Mouse (Mus musculus): Measurements from ENCODE around the gene Defb29.

The Defb29 gene

DNA sequence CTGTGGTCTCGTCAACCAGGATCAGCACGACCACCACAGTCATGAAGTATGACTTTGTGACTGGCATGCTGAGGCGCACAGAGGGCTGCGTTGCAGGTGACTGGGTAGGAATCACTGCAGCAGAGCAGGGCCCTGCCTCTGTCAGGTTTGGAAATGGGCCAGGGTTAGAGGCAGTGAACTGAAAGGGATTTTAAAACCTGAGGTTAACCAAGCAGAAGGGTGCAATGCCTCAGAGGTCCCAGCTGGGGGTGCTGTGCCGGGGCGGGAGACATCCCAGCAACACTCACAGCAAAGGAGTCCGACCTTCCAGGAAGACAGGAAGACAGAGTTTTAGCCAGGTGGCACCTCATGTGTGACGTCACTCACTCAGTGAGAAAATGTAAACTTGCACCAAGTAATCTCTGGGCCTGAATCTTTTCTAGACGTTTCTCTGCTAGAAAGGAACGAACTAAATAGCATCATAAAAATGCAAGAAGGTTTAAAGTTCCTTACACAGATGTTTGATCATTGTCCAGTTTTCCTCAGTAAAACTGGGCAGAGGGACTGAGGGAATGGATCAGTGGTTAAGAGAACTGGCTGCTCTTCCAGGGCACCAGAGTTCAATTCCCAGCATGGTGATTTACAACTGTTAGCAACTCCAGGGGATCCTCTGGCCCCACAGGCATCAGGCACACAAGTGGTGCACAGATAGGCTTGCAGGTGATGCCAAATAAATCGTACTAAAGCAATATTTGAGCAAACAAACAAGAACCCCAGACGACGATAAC lies at the start of gene Defb29:
Defb29 (minus strand) TSS at position 155 of the 767 bp plus-strand sequence.
- DNase-seq (ENCODE audit: low spot score): no peak

DNA sequence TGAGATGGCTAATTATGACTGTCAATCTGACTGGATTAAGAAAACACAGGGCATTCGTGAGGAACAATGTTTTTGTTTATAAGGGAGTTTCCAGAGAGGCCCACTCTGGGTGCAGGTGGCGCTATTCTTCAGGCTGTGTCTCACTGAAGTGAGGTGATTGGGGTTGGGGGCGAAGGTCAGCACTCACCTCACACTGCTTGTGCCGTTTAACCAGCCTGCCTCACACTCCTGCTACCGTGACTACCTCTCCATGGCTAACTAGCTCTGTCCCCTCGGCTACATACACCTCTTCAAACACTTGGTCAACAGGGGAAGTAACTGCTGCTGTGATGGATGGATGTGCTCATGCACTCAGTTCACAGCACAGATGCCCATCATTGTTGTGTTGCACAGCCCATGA lies 49.1 kb upstream of the Defb29 start:
- DNase-seq (ENCODE audit: low spot score): no peak

DNA sequence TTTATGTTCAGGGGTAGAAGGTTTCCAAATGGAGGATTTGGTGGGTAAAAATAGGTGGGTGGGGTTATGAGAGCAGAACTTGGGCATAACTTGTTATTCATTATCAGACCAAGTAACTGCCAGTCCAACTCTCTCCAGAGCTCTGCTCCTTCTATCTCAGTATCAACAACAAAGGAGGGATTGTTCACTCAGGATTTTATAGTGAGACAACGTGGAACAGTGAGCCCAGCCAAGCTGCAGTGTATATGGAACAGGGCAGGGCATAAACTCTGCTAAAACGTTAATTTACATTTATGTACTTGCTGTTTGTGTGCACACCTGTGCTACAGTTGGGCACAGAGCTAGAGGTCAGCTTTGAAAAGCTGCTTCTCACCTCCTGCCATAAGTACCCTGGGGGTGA lies 48.6 kb upstream of the Defb29 start:
- no peak for DNase-seq (ENCODE audit: low spot score)

DNA sequence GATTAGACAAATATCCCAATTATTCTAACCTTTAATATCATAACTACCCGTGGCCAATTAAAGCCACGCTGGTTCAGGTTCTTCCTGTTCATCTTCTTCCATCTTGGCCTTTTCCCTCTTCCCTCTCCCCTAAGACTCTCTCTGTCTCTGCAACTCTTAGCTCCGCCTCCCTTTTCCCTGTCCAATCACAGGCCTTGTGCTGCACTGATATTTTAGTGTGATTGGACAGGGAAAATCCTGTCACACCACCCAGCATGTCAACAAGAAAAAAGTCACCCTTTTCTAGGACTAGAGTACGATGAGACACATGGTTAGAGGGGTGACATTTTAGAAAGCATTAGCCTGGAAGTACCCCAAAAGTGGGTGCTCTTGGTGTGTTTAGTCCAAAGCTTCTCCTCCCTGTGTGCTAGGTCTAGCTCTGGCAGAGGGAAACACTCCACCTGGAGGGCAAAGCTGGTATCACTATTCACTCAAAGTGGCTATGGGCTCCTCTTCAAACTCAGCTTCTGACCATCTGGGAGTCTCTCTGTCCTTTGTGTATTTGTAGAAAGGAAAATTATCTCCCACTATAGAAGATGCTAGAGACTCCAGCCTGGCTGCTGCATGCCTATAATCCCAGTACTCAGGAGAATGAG lies 47.1 kb upstream of the Defb29 start:
- DNase-seq (ENCODE audit: low spot score): peak; percentile 28

DNA sequence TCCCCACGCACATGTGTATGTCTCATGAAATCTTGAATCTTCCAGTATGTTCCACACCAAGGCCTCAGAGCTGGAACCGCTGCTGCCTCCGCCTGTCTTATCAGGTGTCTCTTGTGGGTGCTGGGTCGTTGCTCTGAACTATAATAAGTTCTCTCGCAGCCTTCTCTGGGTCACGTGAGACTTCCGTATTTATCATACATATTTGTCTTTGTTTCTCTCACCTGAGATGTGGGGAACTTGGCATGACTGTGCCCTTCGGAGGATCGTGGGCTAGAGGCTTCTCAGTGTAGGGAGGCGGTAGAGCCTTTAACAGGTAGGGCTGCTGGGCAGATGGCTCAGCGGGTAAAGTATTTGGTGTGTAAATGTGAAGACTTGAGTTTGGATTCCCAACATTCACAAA lies 40.7 kb upstream of the Defb29 start:
- no peak for DNase-seq (ENCODE audit: low spot score)

DNA sequence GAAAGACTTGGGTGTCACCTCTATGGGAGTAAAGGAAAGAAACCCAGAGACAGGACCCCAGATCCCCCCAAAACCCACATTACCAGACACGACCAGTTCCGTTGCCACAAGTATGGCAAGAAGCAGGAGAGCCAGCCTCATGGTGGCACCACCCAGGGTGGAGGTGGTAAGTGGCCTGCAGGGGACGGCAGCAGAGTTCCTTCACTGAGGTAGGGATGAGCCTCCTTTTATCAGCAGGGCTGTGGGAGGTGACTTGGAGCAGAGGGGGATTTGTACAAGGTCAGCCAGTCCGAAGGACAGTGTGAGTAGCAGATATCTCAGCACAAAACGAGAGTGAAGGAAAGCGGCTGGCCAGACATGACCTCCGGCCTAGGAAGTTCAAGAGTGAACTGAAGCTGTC lies 40.2 kb upstream of the Defb29 start, which contains the start of gene Defb19:
Defb19 (minus strand) TSS at position 206 of the 400 bp plus-strand sequence.
- no peak for DNase-seq (ENCODE audit: low spot score)

DNA sequence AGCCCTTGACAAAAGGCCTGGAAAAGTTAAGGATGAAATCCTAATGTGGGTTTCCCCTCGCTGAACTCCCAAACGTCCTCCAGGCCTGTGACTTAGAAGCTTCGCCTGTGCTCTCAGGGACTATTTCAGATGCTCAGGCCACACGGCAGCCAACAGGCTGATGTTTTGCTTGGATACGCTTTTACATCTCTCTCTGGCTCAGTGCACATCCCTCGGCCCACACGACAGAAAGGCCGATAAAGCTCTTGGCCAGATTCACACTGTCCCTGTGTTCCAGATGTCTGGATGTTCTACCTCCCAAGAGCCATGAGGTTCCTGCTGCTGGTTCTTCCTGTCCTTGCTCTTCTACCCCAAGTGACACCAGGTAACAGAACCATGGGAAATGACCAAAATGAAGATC lies 33.6 kb upstream of the Defb29 start:
- no peak for DNase-seq (ENCODE audit: low spot score)

DNA sequence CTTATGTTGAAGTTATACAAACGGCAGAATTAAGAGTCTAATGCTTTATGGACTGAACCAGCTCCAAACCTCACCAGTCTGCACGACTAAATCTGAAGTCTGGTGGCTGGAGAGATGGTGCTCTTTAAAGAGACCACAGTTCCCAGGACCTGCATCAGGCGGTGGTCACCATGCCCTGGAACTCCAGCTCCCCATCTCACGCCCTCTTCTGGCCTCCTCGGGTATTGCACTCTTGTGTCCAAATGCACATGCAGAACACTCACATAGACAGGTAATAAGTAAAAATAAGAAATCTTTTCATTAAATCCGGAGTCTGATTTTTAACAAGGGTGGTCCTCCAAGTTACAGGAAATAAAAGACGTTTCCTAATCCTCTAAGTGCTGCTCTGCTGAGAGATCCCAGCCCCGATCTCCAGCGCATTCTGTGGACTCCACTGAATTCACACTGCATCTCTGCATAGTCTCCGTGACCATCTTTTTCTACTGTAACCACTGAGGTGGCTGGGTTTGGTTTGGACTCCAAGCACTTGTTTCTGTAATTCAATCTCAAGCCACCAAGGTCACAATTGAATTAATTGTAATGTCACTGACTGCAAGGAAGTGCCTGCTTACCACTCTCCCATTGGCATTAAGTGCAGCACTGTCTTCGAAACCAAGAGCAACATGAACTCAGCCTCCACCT lies 32.4 kb upstream of the Defb29 start, which contains the start of gene Defb21:
Defb21 (plus strand) TSS at position 631 of the 681 bp plus-strand sequence.
- DNase-seq (ENCODE audit: low spot score): no peak

DNA sequence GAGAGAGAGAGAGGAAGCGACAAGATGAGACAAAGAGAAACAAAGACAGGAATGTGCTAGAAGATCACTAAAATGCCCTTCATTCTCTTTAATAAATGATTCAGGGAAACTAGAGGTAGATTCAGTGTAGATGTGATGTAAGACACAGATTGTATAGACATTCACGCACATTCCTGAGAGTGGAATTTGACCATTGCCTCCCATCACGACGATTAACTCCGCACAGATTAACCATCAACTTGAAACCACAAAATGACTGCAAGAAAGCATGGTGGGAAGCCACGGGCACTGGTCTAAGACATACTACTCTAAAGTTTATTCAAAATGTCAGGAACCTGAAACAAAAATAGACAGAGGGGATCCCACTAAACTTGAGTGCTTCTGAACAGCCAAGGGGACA lies 30.4 kb upstream of the Defb29 start:
- no peak for DNase-seq (ENCODE audit: low spot score)

DNA sequence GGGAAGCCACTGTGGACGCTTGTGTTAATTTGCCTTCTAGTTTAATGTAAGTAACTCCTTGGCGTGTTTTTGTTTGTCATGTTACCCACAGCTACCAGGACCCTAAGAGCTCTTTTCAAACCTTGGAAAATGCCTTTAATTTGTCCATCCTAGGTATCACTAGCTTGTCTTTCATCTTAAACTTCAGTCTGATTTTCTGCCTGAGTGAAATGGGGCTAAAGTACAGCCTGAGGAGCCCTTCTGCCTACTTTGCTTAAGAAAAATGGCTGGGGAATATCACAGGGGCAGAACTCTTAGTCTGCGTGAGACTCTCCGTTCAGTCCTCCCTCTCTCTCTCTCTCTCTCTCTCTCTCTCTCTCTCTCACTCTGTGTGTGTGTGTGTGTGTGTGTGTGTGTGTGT lies 30.0 kb upstream of the Defb29 start:
- DNase-seq (ENCODE audit: low spot score): no peak

DNA sequence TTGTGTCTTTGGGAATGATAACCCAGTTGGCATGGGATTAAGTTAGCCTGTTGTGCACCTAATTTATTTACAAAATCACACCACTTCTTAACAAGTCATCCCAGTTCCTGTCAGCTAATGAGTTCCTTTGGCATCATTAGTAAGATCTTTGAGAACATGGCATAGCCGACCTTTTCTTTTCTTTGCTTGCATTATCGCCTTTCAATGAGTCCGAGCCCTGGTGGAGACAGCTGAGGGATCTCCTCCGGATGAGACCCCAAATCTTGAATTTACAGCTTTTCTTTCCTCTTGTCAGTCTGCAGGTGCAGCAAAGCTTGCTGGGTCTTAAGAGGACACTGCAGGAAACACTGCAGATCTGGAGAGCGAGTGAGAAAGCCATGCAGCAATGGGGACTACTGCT lies 29.1 kb upstream of the Defb29 start, which contains the start of gene Gm17416:
Gm17416 (plus strand) TSS at position 301 of the 400 bp plus-strand sequence.
- DNase-seq (ENCODE audit: low spot score): no peak

DNA sequence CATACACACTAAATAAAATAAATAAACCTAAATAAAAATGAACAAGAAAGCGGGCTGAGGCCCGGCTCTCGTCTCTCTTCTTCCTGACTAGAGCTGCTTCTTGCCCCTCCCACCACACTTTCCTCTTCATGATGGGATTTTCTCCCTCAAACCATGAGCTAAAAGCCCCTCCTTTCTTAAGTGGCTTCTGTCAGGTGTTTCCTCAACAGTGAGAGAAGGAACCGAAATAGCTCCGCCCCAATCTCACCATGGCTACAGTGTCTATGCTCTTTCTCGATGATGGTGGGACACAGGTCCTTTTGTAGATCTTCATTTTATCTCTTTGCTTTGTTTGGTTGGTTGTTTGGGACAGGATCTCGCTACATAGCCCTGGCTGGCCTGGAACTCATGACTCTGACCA lies 16.8 kb upstream of the Defb29 start:
- DNase-seq (ENCODE audit: low spot score): no peak

DNA sequence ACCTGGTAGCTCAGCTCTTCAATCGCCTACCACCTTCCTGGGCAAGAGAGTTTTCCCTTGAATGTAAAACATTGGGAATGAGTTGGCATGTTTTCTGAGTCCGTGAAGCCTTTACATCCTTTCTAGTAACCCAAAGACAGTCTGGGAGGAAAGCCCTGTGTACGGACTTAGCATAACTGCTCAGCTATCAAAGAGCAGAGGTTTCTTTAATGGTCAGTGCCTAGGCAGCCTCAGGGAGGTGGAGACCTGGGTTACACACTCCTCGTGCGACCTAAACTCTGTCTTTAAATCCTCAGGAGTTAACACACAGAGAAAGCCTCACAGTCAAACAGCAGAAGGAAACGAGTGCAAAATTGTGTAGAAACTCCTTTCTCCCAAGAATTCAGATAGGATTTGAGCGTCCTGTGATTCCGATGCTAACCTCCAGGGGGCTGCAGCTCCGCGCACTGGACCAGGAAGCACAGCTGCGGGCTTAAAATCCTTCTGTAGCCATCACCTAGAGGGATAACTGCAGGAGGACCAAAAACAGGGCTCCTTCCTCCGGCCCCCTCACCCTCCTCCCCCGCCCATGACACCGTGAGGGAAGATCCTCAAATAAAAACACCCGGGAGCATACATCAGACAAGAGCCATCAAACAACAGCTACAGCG lies 14.0 kb upstream of the Defb29 start:
- DNase-seq (ENCODE audit: low spot score): peak; percentile 54

DNA sequence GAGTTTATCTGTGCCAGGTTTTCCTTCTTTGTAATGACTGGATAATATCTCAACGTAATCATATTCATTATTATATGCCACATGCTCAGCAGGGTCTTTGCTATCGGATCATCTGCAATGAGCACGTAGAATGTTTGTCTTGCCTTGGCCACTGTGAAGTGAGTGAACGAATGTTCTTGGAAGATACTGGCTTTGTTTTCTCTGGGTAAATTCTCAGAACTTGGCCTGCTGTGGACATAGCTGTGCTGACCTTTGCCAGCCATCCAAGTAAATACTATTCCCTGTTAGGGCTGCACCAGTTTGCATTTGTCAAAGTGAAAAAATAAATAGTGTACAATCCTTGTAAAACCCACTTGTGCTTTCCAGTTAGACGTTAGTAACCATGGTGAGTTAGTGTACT lies 8.2 kb upstream of the Defb29 start:
- DNase-seq (ENCODE audit: low spot score): peak; percentile 20

DNA sequence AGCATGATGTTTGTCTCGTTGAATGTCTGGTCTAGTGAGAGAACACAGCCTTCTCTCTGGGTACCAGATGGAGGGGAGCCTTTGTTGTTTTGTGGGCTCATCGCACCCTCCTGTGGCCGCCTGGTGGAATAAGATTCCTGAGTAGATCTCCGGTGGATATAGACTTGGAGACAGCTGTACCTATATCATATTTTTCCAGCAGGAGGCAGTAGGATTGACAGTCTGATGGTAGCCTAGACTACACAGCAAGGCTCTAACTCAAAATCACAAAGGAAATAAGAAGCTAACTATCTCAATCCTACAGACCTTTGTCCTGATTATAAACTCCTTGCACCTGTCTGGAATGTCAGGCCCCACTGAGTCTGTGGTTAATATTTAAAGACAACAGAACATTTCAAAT lies 4.8 kb upstream of the Defb29 start:
- peak; percentile 10 for DNase-seq (ENCODE audit: low spot score)

DNA sequence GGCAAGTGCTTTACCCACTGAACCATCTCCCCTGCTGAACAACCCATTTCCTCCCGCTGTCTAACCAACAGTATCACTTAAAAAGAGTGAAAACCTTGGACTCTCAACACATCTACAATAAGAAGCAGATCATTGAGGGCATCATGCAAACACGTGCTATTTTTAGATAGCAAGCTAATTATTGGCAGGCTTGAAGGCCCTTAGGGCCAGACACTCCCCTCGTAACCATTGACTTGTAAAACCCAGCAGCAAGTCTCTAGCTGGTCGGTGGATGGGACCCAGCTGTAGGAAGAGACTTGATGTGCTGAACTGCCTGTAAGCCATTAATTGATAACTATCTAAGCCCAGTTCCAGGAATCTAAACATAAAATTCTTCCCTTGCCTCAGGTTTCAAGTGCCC lies 3.6 kb upstream of the Defb29 start:
- no peak for DNase-seq (ENCODE audit: low spot score)

DNA sequence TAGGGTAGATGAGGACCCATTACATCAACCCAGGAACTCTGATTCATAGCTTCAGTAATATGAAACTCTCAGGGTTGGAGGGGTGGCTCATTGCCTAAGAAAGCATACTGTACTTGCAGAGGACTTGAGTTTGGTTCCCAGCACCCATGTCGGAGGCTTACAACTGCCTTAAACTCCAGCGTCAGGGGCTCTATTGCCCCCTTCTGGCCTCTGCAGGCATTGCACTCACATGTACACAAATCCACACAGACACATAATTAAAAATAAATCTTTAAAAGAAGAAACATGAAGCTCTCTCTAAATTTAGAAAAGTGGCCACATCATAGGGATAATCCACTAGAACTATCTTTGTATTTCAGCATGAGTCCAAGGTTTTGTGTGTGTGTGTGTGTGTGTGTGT lies 3.0 kb upstream of the Defb29 start:
- DNase-seq (ENCODE audit: low spot score): no peak

DNA sequence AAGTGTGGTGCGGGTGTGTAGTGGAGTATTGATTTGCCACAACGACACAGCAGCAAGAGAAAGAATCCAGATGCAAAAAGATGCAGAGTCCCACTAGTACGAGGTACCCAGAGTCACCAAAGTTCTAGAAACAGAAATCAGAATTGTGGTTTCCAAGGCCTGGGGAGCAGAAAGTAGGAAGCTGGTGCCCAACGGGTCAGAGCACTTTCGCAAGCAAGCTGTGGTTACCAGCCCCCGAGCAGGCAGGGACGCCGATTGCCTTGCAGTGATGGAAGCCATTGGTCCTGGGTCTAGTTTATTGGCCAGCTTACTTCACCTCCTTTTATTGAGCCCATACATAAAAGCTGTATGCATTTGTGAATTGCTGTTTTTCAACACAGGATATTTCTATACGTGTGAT lies 2.1 kb upstream of the Defb29 start:
- no peak for DNase-seq (ENCODE audit: low spot score)

DNA sequence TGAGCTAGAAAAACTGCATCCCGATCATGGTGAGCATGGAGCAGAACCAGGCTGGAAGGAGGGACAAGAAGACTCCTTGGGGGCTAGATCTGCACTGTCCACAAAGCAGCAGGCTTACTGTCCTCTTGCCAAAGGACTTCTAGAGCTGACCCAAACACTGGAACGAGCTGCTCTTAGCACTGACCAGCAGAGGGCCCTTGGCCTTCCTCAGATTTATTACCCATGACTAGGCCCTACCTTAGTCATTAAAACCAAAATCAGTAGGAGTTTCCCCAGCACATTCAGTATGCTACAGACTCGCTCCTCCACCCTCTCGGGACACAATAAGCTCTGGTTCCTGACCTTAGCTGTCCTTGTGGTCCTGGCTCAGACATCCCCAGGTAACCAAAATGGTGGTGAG lies 21.9 kb downstream of the Defb29 start, which contains the start of gene Defb28:
Defb28 (plus strand) TSS at position 275 of the 400 bp plus-strand sequence.
- DNase-seq (ENCODE audit: low spot score): no peak

DNA sequence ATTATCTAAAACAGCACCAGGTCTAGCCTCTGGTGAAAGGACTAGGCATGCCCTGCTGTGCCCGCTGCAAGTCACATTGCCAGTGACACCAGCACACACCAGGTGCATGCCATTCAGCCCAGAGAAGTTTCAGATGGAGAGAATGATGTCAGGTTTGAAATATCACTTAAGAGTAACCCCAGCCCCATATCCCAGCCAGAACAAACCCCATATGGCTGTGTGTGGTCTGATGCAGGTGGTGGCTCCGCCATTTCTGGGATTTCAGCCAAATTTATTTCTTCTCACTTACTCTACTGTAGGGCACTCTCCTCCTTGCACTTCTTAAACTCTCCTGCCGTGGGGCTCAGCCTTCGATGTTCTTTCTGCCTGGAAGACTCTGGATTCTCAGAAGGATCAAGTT lies 23.8 kb downstream of the Defb29 start:
- no peak for DNase-seq (ENCODE audit: low spot score)

DNA sequence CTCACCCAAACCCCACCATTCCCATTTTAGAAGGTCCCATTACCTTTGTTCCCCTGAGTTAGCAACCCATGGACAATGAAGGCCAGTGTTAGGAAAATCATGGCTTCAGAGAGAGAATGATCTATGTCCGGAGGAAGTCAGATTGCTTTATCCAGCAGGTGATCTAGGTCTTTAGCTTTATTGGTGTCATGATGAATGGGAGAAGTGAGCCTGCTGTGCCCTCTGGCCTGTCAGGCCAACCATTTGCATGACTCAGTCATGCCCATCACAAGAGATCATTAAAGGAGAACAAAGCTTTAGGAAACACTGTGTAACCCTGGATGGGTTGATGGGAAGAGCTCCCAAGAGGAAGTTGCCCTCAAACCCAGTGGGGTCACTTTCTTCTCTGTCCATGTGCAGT lies 28.3 kb downstream of the Defb29 start, which contains the start of gene Defb26:
Defb26 (minus strand) TSS at position 101 of the 400 bp plus-strand sequence.
- no peak for DNase-seq (ENCODE audit: low spot score)

DNA sequence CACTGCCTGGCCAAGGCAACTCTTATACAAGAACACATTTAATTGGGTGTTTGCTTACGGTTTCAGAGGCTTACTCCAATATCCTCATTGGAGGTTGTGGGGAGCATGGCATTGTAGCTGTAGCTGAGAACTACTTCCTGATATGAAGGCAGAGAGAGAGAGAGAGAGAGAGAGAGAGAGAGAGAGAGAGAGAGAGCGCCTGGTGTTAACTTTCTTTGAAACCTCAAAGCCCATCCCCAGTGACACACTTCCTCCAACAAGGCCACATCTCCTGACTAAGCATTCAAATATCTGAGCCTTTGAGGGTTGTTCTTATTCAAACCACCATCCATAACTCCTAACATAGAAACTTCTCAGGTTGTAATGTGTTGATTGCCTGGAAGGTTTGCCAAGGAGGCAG lies 35.9 kb downstream of the Defb29 start:
- no peak for DNase-seq (ENCODE audit: low spot score)

All from adipocyte (in vitro differentiated cells).